Mouse (Mus musculus) liver, embryonic 13.5 days (tissue): ENCODE results near the gene Kcnj6. TPM values are rescaled to one million over a fixed set of nuclear protein-coding genes. Genes with fewer than 3 reads are reported as not detected.

Experiments used
- ATAC-seq: fragments of 200-750 bp; cut with Nextera tagmentation; 2 replicates; pipeline ENCODE4 v1.8.0; 2017; ENCODE audit warnings: low read depth, mild to moderate bottlenecking, moderate number of reproducible peaks, moderate library complexity
- DNase-seq: peaks from one replicate; pipeline ENCODE4 v3.0.0; 2022
- H3K27ac ChIP-seq: fragments of 300-500 bp; sonication (generic); 2 replicates; pipeline ENCODE4 v1.5.1; 2015; ENCODE audit warnings: moderate library complexity, mild to moderate bottlenecking, inconsistent platforms
- H3K27me3 ChIP-seq: fragments of 300-500 bp; sonication (generic); 2 replicates; pipeline ENCODE4 v1.6.1; 2015; ENCODE audit warnings: mild to moderate bottlenecking, inconsistent platforms
- H3K36me3 ChIP-seq: fragments of 300-500 bp; sonication (generic); 2 replicates; pipeline ENCODE4 v1.6.1; 2015; ENCODE audit warnings: mild to moderate bottlenecking, inconsistent platforms
- H3K4me1 ChIP-seq: fragments of 300-500 bp; sonication (generic); replicated peaks from 2 replicates; pipeline ENCODE4 v1.6.1; 2015; ENCODE audit warnings: inconsistent platforms
- H3K4me2 ChIP-seq: fragments of 300-500 bp; sonication (generic); 2 replicates; pipeline ENCODE4 v1.6.1; 2015; ENCODE audit warnings: inconsistent platforms, mild to moderate bottlenecking, moderate library complexity
- H3K4me3 ChIP-seq: fragments of 300-500 bp; sonication (generic); replicated peaks from 2 replicates; pipeline ENCODE4 v1.5.1; 2015; ENCODE audit warnings: mild to moderate bottlenecking, inconsistent platforms
- H3K9ac ChIP-seq: fragments of 300-500 bp; sonication (generic); 2 replicates; pipeline ENCODE4 v1.6.1; 2015; ENCODE audit warnings: mild to moderate bottlenecking, inconsistent platforms
- H3K9me3 ChIP-seq: fragments of 300-500 bp; sonication (generic); replicated peaks from 2 replicates; pipeline ENCODE4 v1.6.1; 2016; ENCODE audit warnings: inconsistent platforms
- WGBS: fragments of 180-500 bp; shearing (Covaris S2); methylation state at CpG from one replicate; pipeline ENCODE4 v1.1.7; 2015; ENCODE audit not compliant: insufficient replicate concordance; 5-methylcytosine and 5-hydroxymethylcytosine counted together
- polyA plus RNA-seq: library from polyadenylated mRNA; unstranded; fragments of >200 nt; fragmentation: Nextera tagmentation; extraction: Ambion mirVana; gene quantifications from 2 replicates; pipeline ENCODE4 v1.2.1, GENCODE M21; 2015

Gene Kcnj6
- not detected in 2 replicates for polyA plus RNA-seq

DNA sequence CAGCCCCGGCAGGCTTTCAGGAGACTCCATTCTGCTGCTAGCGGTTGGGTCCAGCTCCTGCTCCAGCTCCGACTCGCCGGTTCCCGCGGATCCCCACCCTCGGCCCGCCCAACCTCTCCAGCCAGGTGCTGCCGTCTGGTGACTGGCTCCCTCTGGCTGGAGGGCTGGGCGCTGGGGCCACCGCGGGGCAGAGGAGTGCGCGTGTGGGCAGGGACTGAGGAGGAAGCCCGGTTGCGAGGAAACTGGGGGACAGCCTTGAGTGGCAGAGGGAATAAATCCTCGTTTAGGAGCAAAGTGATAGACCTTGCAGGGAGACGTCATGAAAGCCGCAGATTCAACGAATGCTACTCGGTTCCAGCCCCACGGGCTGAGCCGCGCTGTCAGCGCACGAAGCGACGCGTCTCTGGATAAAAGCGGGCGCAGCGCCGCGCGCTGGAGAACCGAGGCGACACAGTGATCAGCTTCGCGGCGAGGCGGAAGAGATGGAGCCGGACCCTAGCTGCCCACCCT, at the start of gene Kcnj6:
Gene Kcnj6, minus strand, starts transcription at position 362 of the 510 bp plus-strand sequence.
- no peak for DNase-seq
- Histone ChIP-seq H3K9me3 (no peaks in the 10 kb centered on the region), H3K27ac (no peak within 1 kb of the TSS), H3K36me3 (no peaks in the 10 kb centered on the region), H3K4me1 (no peaks in the 10 kb centered on the region), H3K27me3 (peaks cover 26% of the 10 kb centered on the region), H3K4me3 (no peak within 1 kb of the TSS), H3K9ac (no peak within 1 kb of the TSS), H3K4me2 (no peak within 1 kb of the TSS)
- 3% methylated on average over 43 of the region's 43 CpGs for WGBS
- ATAC-seq = no peak

DNA sequence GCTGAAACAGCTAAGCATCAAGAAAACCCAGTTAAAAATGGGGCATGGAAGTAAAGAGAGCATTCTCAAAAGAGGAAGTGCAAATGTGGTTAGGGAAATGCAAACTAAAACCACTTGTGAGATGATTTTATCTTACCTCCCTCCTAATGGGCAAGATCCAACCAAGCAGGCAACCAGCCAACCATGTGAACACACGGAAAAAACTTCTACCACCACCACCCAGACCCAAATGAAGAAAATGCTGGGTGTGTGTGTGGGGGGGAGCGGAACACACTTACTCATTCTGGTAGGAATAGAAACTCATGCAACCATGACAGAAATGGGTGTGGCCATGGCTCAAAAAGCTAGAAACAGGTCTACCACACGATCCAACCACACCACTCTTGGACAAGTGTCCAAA, 12.4 kb upstream of the Kcnj6 start:
- Histone ChIP-seq H3K9me3 (no peaks in the 10 kb centered on the region), H3K27ac (no peak overlapping the region), H3K9ac (no peak overlapping the region), H3K4me2 (no peak overlapping the region), H3K36me3 (no peaks in the 10 kb centered on the region), H3K27me3 (no peaks in the 10 kb centered on the region), H3K4me3 (no peak overlapping the region), H3K4me1 (no peaks in the 10 kb centered on the region)
- 39% methylated on average over 3 of the region's 3 CpGs for WGBS
- DNase-seq (no peak), ATAC-seq (no peak)

GRCm38 (mm10) chr16:95004599-95004998, 7.1 kb upstream of the Kcnj6 start:
- no peaks in the 10 kb centered on the region for H3K4me1 ChIP-seq
- H3K4me3 ChIP-seq = no peak overlapping the region
- ATAC-seq = no peak
- H3K9me3 ChIP-seq = no peaks in the 10 kb centered on the region
- no peak overlapping the region for H3K4me2 ChIP-seq
- DNase-seq = no peak
- no peaks in the 10 kb centered on the region for H3K36me3 ChIP-seq
- H3K27me3 ChIP-seq = no peaks in the 10 kb centered on the region
- WGBS = 20% methylated on average over 8 of the region's 8 CpGs
- no peak overlapping the region for H3K27ac ChIP-seq
- H3K9ac ChIP-seq = no peak overlapping the region

DNA sequence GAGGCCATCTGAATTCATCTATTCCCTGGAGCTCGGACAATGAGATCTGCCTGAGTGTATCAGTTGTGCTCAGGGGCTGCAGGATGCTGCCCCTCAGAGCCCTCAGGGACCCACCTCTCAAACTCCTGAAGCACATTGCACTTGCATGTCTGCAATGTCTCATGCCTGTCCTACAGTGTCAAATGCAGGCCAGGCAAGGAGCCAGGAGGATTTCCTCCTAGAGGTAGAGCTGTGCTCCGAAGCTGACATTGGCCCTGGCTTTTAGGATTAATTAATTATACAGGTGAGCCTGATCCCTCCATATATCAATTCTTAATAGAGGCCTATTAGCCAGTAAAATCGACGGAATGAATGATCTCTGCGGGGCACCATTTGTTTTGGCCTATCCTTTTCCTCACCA, 2.0 kb upstream of the Kcnj6 start:
- Histone ChIP-seq H3K27ac (no peak overlapping the region), H3K9ac (no peak overlapping the region), H3K4me2 (no peak overlapping the region), H3K4me3 (no peak overlapping the region), H3K36me3 (no peaks in the 10 kb centered on the region), H3K4me1 (no peaks in the 10 kb centered on the region), H3K9me3 (no peaks in the 10 kb centered on the region), H3K27me3 (peaks cover 26% of the 10 kb centered on the region)
- DNase-seq (no peak), ATAC-seq (no peak)
- 54% methylated on average over 5 of the region's 5 CpGs for WGBS

DNA sequence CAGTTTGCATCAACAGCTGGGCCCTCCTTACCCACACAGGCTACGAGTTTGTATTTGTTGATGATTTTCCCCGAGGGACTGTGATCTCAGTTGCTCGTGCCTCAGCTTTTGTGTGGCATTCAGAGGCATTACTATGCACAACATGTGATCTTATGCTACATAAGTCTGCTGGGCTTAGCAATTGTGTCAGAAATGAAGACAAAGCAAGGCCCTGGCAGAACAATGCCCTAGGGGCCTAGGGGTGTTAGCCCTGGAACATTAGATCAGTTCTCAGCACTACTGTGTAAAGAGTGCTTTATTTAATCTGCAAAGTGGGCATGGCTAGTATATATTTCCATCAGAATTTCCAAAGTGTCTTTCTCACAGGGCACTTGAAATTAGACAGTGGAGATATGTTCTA, 1.5 kb upstream of the Kcnj6 start:
- Histone ChIP-seq H3K9me3 (no peaks in the 10 kb centered on the region), H3K9ac (no peak overlapping the region), H3K27ac (no peak overlapping the region), H3K4me2 (no peak overlapping the region), H3K4me1 (no peaks in the 10 kb centered on the region), H3K4me3 (no peak overlapping the region), H3K36me3 (no peaks in the 10 kb centered on the region), H3K27me3 (peaks cover 26% of the 10 kb centered on the region)
- WGBS = 43% methylated on average over 3 of the region's 3 CpGs
- DNase-seq (no peak), ATAC-seq (no peak)

DNA sequence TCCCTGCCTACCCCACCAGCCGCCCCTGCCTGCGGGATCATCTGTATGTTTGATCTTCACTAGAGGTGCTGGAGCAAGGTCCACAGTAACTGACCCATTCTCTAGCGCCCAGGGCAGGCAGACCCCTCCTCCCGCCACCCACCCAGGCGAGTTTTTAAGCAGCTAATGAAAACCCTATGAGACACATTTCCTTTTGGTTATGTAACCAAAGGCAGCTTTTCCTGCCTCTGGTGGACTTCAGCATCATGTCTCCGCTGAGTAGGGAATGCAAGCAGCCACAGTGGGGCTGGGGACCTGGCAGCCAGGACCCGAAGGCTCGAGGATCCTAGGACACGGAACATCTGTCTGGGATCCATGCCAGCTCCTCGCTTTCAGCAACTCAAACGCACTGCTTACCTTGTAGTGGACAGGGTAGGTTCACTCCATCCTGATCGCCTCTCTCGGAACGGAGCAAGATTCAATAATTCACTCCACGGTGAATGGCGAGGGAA, 665 bp downstream of the Kcnj6 start:
- no peak for ATAC-seq
- Histone ChIP-seq H3K9me3 (no peaks in the 10 kb centered on the region), H3K4me3 (no peak overlapping the region), H3K27ac (no peak overlapping the region), H3K9ac (no peak overlapping the region), H3K4me2 (no peak overlapping the region), H3K27me3 (peaks cover 26% of the 10 kb centered on the region), H3K36me3 (no peaks in the 10 kb centered on the region), H3K4me1 (no peaks in the 10 kb centered on the region)
- WGBS = 21% methylated on average over 16 of the region's 16 CpGs
- no peak for DNase-seq

- Histone ChIP-seq H3K4me2 (no peak overlapping the region), H3K4me1 (no peaks in the 10 kb centered on the region), H3K9ac (no peak overlapping the region), H3K9me3 (no peaks in the 10 kb centered on the region), H3K4me3 (no peak overlapping the region), H3K27me3 (peaks cover 26% of the 10 kb centered on the region), H3K36me3 (no peaks in the 10 kb centered on the region), H3K27ac (no peak overlapping the region)
- ATAC-seq = no peak
- no peak for DNase-seq
- WGBS = 9% methylated on average over 13 of the region's 13 CpGs
These were observed 1.9 kb downstream of the Kcnj6 start for GRCm38 (mm10) chr16:94995542-94996131.

DNA sequence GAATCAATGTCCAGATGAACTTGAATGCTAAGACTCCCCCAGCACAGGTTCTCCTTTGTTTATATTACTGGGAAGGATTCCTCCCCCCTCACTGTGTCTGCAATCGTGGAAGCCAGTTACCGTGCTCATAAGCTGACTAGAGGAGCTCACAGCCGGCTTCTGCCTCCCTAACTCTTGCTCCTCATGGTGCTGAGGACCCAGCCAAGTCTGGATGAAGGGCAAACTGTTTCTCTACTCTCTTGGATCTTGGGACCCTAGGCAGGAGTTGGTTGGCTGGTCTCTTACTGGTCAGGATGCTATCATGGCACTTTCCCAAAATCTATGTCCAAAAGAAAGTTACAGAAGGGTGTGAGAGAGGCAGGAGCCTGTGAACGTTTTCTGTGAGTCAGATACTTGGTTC, 2.6 kb downstream of the Kcnj6 start:
- no peaks in the 10 kb centered on the region for H3K9me3 ChIP-seq
- H3K4me2 ChIP-seq = no peak overlapping the region
- 38% methylated on average over 4 of the region's 4 CpGs for WGBS
- DNase-seq (no peak), ATAC-seq (no peak)
- H3K36me3 ChIP-seq = no peaks in the 10 kb centered on the region
- H3K4me1 ChIP-seq = no peaks in the 10 kb centered on the region
- no peak overlapping the region for H3K4me3 ChIP-seq
- H3K27ac ChIP-seq = no peak overlapping the region
- H3K27me3 ChIP-seq = peaks cover 26% of the 10 kb centered on the region
- no peak overlapping the region for H3K9ac ChIP-seq

- no peak overlapping the region for H3K4me2 ChIP-seq
- no peak overlapping the region for H3K4me3 ChIP-seq
- H3K9ac ChIP-seq = no peak overlapping the region
- 51% methylated on average over 3 of the region's 3 CpGs for WGBS
- peaks cover 26% of the 10 kb centered on the region for H3K27me3 ChIP-seq
- ATAC-seq (no peak), DNase-seq (no peak)
- no peak overlapping the region for H3K27ac ChIP-seq
- no peaks in the 10 kb centered on the region for H3K9me3 ChIP-seq
- H3K4me1 ChIP-seq = no peaks in the 10 kb centered on the region
- H3K36me3 ChIP-seq = no peaks in the 10 kb centered on the region
These were observed 3.4 kb downstream of the Kcnj6 start for GRCm38 (mm10) chr16:94994148-94994547.

DNA sequence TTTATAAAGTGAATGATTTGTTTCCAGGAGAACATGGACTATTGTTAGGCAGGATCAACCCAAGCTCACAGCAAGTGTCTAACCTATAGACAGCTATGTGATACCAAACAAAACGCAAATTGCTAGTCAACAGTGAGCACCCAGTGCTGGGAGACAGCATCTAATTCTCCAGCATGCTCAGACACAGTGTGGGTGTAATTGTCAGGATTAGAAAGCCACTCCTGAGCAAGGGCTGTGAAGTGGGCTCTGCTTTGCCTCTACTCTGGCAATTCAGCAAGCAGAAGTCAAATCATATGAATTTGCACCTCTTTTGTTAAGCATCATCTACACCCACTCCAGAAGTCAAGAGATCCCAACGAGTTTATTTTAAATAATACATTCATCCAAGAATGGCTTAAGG, 7.4 kb downstream of the Kcnj6 start:
- H3K27ac ChIP-seq = no peak overlapping the region
- no peak overlapping the region for H3K4me2 ChIP-seq
- H3K9ac ChIP-seq = no peak overlapping the region
- DNase-seq (no peak), ATAC-seq (no peak)
- no peaks in the 10 kb centered on the region for H3K4me1 ChIP-seq
- H3K27me3 ChIP-seq = no peaks in the 10 kb centered on the region
- no peaks in the 10 kb centered on the region for H3K9me3 ChIP-seq
- no peaks in the 10 kb centered on the region for H3K36me3 ChIP-seq
- no peak overlapping the region for H3K4me3 ChIP-seq
- WGBS = 49% methylated on average over 2 of the region's 2 CpGs

GRCm38 (mm10) chr16:94986731-94987130, 10.8 kb downstream of the Kcnj6 start:
- no peak overlapping the region for H3K4me3 ChIP-seq
- 65% methylated on average over 9 of the region's 9 CpGs for whole genome bisulfite sequencing
- ATAC-seq (no peak), DNase-seq (no peak)
- H3K36me3 ChIP-seq = no peaks in the 10 kb centered on the region
- no peaks in the 10 kb centered on the region for H3K27me3 ChIP-seq
- H3K9ac ChIP-seq = no peak overlapping the region
- H3K9me3 ChIP-seq = no peaks in the 10 kb centered on the region; the same call in 1 of the 2 replicates
- H3K4me2 ChIP-seq = no peak overlapping the region
- no peak overlapping the region for H3K27ac ChIP-seq
- H3K4me1 ChIP-seq = no peaks in the 10 kb centered on the region

DNA sequence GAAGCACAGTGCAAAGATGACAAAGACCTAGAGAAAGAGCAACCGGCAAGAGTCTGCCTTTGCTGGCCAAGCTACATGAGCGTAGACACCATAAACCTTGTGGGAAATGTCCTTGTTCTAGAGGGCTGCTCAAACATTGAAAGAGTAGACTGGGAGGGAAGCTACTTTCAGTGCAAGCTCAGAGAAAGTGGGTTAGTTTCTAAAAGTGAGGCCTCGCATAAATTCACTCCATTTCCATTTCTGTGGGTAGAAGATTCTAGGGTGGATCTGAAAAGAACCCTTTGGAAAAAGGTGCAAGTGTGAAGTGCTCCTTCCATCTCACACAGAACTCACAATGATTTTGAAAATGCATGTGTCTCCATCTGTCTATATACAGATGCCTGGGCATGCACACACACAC, 13.2 kb downstream of the Kcnj6 start:
- Histone ChIP-seq H3K27me3 (no peaks in the 10 kb centered on the region), H3K4me1 (no peaks in the 10 kb centered on the region), H3K9me3 (no peaks in the 10 kb centered on the region; the same call in 1 of the 2 replicates), H3K9ac (no peak overlapping the region), H3K36me3 (no peaks in the 10 kb centered on the region), H3K4me3 (no peak overlapping the region), H3K27ac (no peak overlapping the region), H3K4me2 (no peak overlapping the region)
- ATAC-seq (no peak), DNase-seq (no peak)
- 80% methylated on average over 3 of the region's 3 CpGs for WGBS
